Comparison of ENCODE assay signal across 7 mouse cellular contexts in genomic region chr11:121353326-121354090, GRCm38 (mm10). TPM values are rescaled to one million over a fixed set of nuclear protein-coding genes. Genes with fewer than 3 reads are reported as not detected.
DNase-seq lines count a peak whose midpoint lies in the region; ATAC-seq and TF ChIP-seq lines count a peak whose summit lies in the region.

No protein-coding gene starts in this region.

- peak overlapping the region; percentile 96 for H3K4me3 ChIP-seq in embryonic facial prominence, embryonic 15.5 days (replicated peaks)
- H3K4me3 ChIP-seq in hindbrain, embryonic 10.5 days: peak overlapping the region; percentile 99
- peak overlapping the region; percentile 93 for H3K4me3 ChIP-seq in megakaryocyte, embryonic 14.5 days (replicated peaks)
- peak overlapping the region; percentile 78 for H3K4me3 ChIP-seq in spleen, adult 2 months (ENCODE audit: extremely low read depth, insufficient read depth, insufficient read length)

- H3K4me1 ChIP-seq in embryonic facial prominence, embryonic 15.5 days: peaks cover 17% of the 10 kb centered on the region
- H3K4me1 ChIP-seq in hindbrain, embryonic 10.5 days (replicated peaks): peaks cover 22% of the 10 kb centered on the region
- peaks cover 51% of the 10 kb centered on the region for H3K4me1 ChIP-seq in megakaryocyte, embryonic 14.5 days
- peaks cover 7% of the 10 kb centered on the region for H3K4me1 ChIP-seq in spleen, adult 2 months (ENCODE audit: control insufficient read depth, insufficient read depth, insufficient read length)

- no peaks in the 10 kb centered on the region for H3K9me3 ChIP-seq in embryonic facial prominence, embryonic 15.5 days (replicated peaks)
- H3K9me3 ChIP-seq in hindbrain, embryonic 10.5 days: no peaks in the 10 kb centered on the region
- H3K9me3 ChIP-seq in megakaryocyte, embryonic 14.5 days: no peaks in the 10 kb centered on the region

- H3K4me2 ChIP-seq in embryonic facial prominence, embryonic 15.5 days (replicated peaks): peak overlapping the region; percentile 73

- H3K27me3 ChIP-seq in embryonic facial prominence, embryonic 15.5 days: no peaks in the 10 kb centered on the region
- H3K27me3 ChIP-seq in hindbrain, embryonic 10.5 days (ENCODE audit: insufficient read depth, poor library complexity, severe bottlenecking): no peaks in the 10 kb centered on the region
- peaks cover 2% of the 10 kb centered on the region for H3K27me3 ChIP-seq in megakaryocyte, embryonic 14.5 days (replicated peaks)
- H3K27me3 ChIP-seq in spleen, adult 2 months (ENCODE audit: control insufficient read depth, insufficient read depth, low read length): no peaks in the 10 kb centered on the region

- TF ChIP-seq CTCF in spleen, adult 2 months (IDR thresholded peaks at IDR 0.05; ENCODE audit: extremely low read depth, insufficient read depth, insufficient read length, insufficient replicate concordance): no peak

- peaks cover 7% of the 10 kb centered on the region for H3K36me3 ChIP-seq in embryonic facial prominence, embryonic 15.5 days
- peaks cover 26% of the 10 kb centered on the region for H3K36me3 ChIP-seq in hindbrain, embryonic 10.5 days
- peaks cover 30% of the 10 kb centered on the region for H3K36me3 ChIP-seq in megakaryocyte, embryonic 14.5 days (replicated peaks; ENCODE audit: low read length)
- H3K36me3 ChIP-seq in spleen, adult 2 months (ENCODE audit: control insufficient read depth, insufficient read depth, low read length): peaks cover 3% of the 10 kb centered on the region; the same call in 1 of the 2 replicates

- 3% methylated on average over 41 of the region's 41 CpGs for WGBS in embryonic facial prominence, embryonic 15.5 days
- WGBS in hindbrain, embryonic 10.5 days: 4% methylated on average over 40 of the region's 41 CpGs
- WGBS in spleen, adult 2 months: under 1% methylated on average over 34 of the region's 41 CpGs

- H3K27ac ChIP-seq in embryonic facial prominence, embryonic 15.5 days (replicated peaks): peak overlapping the region; percentile 86
- peak overlapping the region; percentile 93 for H3K27ac ChIP-seq in hindbrain, embryonic 10.5 days
- peak overlapping the region; percentile 77 for H3K27ac ChIP-seq in spleen, adult 2 months (ENCODE audit: insufficient read depth, low read length)

- TF ChIP-seq POLR2A in spleen, adult 2 months (IDR thresholded peaks at IDR 0.05; ENCODE audit: low read depth, low read length): no peak

- peak overlapping the region; percentile 93 for H3K9ac ChIP-seq in embryonic facial prominence, embryonic 15.5 days

- DNase-seq in ES-CJ7 (ENCODE audit: low read depth, low spot score): peak; percentile 15
- DNase-seq in adrenal gland, adult 8-10 months: peak; percentile 26
- no peak for DNase-seq in hindbrain, embryonic 10.5 days (ENCODE audit: low spot score)
- peak; percentile 22 to 23 for DNase-seq in layer of hippocampus, postnatal 25 days (ENCODE audit: extremely low spot score in 1 of 2, low spot score in 1 of 2)
- peak; percentile 18 to 21 for DNase-seq in spleen, adult 2 months (ENCODE audit: low read depth in 1 of 2, low spot score in 2 of 2)

- no peak; the same call in 1 of the 2 replicates for ATAC-seq in embryonic facial prominence, embryonic 15.5 days (ENCODE audit: insufficient number of reproducible peaks, low FRiP score, low TSS enrichment, low read depth)

RNA-seq across cellular contexts. Expression of gene Wdr45b, which starts 0.7 kb away (rescaled TPM):
- total RNA-seq in adrenal gland, adult 8-10 months (2022): 10 to 100 TPM; 53.6 to 63.4 (median 58.4) TPM
- 96.5 and 99.2 TPM in 2 replicates for polyA plus RNA-seq in embryonic facial prominence, embryonic 15.5 days (2015; fragmentation: Nextera tagmentation; extraction: Ambion mirVana)
- 97.6 and 99.9 TPM in 2 replicates for polyA plus RNA-seq in hindbrain, embryonic 10.5 days (2016; fragmentation: Nextera tagmentation; extraction: Ambion mirVana)
- total RNA-seq in layer of hippocampus, postnatal 25 days (2021): 10 to 100 TPM; 63.7 to 65.6 TPM
- 5.5 and 5.6 TPM in 2 replicates for polyA plus RNA-seq in megakaryocyte, embryonic 14.5 days (2012; ENCODE audit: insufficient read depth, low replicate concordance)
- 21.6 and 23.2 TPM in 2 replicates for polyA plus RNA-seq in spleen, adult 2 months (2012; rRNA removed)

RNA-seq across cellular contexts. Expression of gene Rab40b, which starts 34.5 kb away (rescaled TPM):
- 1 to 10 TPM; 7.6 to 9.6 (median 8.6) TPM for total RNA-seq in adrenal gland, adult 8-10 months (2022)
- 25.9 and 29.3 TPM in 2 replicates for polyA plus RNA-seq in embryonic facial prominence, embryonic 15.5 days (2015; fragmentation: Nextera tagmentation; extraction: Ambion mirVana)
- polyA plus RNA-seq in hindbrain, embryonic 10.5 days (2016; fragmentation: Nextera tagmentation; extraction: Ambion mirVana): 2.3 and 3.1 TPM in 2 replicates
- total RNA-seq in layer of hippocampus, postnatal 25 days (2021): 10 to 100 TPM; 62.5 to 66.8 TPM
- 0.30 and 1.5 TPM in 2 replicates for polyA plus RNA-seq in megakaryocyte, embryonic 14.5 days (2012; ENCODE audit: insufficient read depth, low replicate concordance)
- polyA plus RNA-seq in spleen, adult 2 months (2012; rRNA removed): 0.67 and 0.83 TPM in 2 replicates
